Mouse (Mus musculus) activated CD4-positive, CD25-positive, alpha-beta regulatory T cell, adult 4 months (primary cell): ENCODE results near the gene Rps6. TPM values are rescaled to one million over a fixed set of nuclear protein-coding genes. Genes with fewer than 3 reads are reported as not detected.
A peak's percentile ranks its signal among the peaks of the same experiment; 100 is the strongest.
"Not testable (repeated sequence)": the region's sequence is repeated elsewhere in the genome, so short reads cannot be mapped to it uniquely, and the experiment has no call there.

Experiments used
- ATAC-seq: one replicate; pipeline ENCODE4 v1.8.0; 2017
- polyA plus RNA-seq, 2 experiments: library from polyadenylated mRNA; unstranded; fragments of 100-300 nt; shearing (Covaris generic); gene quantifications; one replicate each; pipeline ENCODE4 v1.2.1; 2017

Gene Rps6
- polyA plus RNA-seq, 2 experiments from 2014 or later, result 2,810 to 3,158 TPM

GRCm38 (mm10) chr4:86851331-86851730, 5.9 kb downstream of the Rps6 start:
- ATAC-seq, result no peak

GRCm38 (mm10) chr4:86847246-86847645, 10.0 kb downstream of the Rps6 start:
- no peak for ATAC-seq

DNA sequence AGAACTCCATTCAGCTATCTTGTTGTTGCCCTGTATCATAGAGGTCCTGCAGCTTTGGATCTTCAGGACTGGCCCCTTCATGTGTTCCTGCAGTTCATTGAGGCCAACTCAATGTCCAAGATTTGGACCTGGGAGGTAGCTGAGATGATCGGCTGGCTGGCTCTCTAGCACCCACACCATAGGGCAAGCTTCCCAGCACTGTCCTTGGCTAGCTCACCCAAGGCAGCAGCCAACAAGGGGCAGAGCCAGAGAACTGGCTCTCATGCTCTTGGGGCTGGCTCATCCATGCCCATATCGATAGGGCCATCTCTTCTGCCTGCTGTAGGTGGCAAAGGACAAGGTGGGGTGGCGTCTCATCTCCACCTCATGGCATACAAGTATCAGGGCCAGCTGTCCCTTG, 11.8 kb downstream of the Rps6 start:
- no peak for ATAC-seq

DNA sequence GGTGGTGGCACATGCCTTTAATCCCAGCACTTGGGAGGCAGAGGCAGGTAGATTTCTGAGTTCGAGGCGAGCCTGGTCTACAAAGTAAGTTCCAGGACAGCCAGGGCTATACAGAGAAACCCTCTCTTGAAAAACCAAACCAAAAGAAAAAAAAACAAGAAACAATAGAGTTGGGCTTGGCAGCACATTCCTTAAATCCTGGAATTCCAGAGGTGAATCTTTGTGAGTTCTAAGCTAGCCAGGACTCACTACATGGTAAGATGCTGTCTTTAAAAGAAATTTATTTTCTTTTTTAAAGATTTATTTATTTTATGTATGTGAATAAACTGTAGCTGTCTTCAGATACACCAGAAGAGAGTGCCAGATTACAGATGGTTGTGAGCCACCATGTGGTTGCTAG, 16.1 kb downstream of the Rps6 start:
- ATAC-seq, result not testable (repeated sequence)

DNA sequence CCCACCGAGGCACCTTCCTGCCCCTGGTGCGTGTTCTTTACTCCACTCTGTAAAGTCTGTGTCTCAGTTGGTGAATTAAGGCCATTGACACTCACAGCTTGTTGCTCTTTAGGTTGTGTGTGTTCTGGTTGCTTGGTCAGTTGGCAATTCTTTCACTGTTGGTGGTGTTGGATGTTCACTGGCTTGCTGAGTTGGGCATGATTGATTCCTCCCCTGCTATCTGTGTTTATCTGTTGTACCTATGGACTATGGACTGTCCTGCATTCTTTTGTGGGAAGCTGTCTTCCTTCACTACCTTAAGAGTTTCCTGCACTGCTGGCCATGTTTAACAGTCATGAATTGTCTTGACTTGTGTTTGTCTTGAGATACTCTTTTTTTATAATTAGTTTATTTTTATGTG, 25.3 kb downstream of the Rps6 start:
- ATAC-seq, result no peak

DNA sequence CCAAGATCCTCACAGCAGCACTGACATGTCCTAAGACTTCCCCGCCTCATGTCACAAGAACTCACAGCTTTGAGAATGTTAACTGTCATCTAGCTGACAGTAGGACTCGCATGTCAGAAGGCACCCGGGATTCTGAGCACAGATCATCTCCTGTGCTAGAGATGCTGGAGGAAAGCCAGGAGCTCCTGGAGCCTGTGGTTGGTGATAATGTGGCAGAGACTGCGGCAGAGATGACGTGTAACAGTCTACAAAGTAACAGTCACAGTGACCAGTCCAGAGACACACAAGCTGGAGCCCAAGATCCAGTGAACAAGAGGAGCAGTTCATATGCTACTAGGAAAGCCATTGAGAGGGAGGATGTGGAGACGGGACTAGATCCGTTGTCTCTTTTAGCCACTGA, 32.1 kb downstream of the Rps6 start:
- no peak for ATAC-seq

DNA sequence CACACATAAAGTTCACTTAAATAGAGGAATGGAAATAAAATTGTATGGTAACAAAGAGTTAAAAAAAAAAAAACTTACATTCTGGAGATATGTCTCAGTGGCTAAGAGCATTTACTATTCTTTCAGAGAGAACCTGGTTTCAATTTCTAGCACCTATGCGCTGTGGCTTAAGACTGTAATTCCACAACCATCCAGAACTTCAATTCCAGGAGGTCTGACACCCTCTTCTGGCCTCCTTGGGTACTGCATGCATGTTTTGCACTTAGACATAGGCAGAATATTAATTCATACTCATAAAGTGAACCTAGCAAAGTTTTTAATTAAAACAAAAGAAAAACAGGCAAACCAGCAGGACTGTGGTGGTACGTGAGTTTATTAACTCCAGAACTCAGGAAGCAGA, 34.0 kb downstream of the Rps6 start:
- ATAC-seq, result peak; percentile 72

GRCm38 (mm10) chr4:86814850-86815249, 42.4 kb downstream of the Rps6 start:
- no peak for ATAC-seq

DNA sequence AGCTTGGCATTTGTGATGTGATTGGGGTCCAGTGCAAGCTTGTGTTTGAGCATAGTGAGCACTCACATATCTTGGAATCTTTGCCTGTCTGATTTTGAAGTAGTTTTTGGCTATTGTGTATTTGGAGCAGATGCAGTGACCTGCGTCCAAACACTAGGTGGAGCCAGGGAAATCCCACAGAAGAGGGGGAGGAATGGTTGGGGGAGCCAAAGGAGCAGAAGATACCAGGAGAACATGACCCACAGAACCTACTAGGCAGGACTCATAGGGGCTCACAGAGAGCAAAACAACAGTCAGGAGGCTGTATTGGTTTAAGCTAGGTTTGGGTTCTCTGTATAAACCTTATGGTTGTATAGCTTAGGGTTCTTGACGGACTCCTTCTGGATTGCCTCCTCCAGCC, 46.6 kb downstream of the Rps6 start:
- no peak for ATAC-seq

Other genes with a start within 250 kb of the Rps6 start
- gene Haus6, start 245.4 kb downstream of the Rps6 start, polyA plus RNA-seq, result 10 to 100 TPM; 17.1 to 17.2 TPM
- 10 to 100 TPM; 16.2 to 29.6 TPM for gene Plin2, start 187.4 kb downstream of the Rps6 start, polyA plus RNA-seq
- gene Dennd4c, start 108.9 kb downstream of the Rps6 start, polyA plus RNA-seq, result 1 to 10 TPM; 7.5 to 8.0 TPM
- gene Acer2, start 17.0 kb upstream of the Rps6 start, polyA plus RNA-seq, result 1 to 10 TPM; 5.8 to 6.4 TPM